16 mouse cellular contexts compared by ENCODE assay signal in the genomic region with DNA sequence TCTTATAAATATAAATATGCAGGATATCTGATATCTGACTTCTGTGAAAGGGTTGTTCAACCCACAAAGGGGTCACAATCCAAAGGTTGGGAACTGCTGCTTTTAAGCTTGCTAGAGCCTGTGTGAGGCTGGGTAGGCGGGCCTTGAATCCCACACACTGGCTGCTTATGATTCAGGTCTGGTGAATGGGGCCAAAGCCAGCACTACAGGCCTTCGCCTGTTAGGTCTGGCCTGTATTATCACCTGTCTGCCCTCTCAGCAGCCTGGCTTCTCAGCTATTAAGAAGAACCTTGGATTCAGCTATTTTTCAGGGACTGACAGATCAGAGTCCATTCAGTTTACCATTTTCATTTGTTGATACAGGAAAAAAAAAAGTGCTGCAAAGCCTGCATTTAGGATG. TPM values are rescaled to one million over a fixed set of nuclear protein-coding genes. Genes with fewer than 3 reads are reported as not detected.
DNase-seq lines count a peak whose midpoint lies in the region; TF ChIP-seq lines count a peak whose summit lies in the region.
"Had no signal": no experiment of that assay in that cellular context is flagged by ENCODE, and none has a peak within 500 bp of the region (broad histone marks: within the 10 kb centered on the region; RNA-seq: fewer than 3 reads in every experiment).

No protein-coding gene starts in this region.

- peak overlapping the region; percentile 85 for H3K27ac ChIP-seq in embryonic fibroblast, embryonic 13.5 days (ENCODE audit: insufficient read depth, low read length)
- H3K27ac ChIP-seq: heart, embryonic 10.5 days; liver, embryonic 14.5 days; midbrain, embryonic 15.5 days had no signal

- no peak for TF ChIP-seq POLR2A in embryonic fibroblast, embryonic 13.5 days (IDR thresholded peaks at IDR 0.05; ENCODE audit: low read depth, low read length)

- no peak overlapping the region for H3K4me3 ChIP-seq in embryonic fibroblast, embryonic 13.5 days (ENCODE audit: insufficient read depth, low read length)
- H3K4me3 ChIP-seq: heart, embryonic 10.5 days; megakaryocyte, embryonic 14.5 days; midbrain, embryonic 15.5 days had no signal

- no peak for TF ChIP-seq CTCF in embryonic fibroblast, embryonic 13.5 days (IDR thresholded peaks at IDR 0.05; ENCODE audit: borderline replicate concordance, insufficient read depth, low read length)

- H3K4me1 ChIP-seq in embryonic fibroblast, embryonic 13.5 days (ENCODE audit: control insufficient read depth, insufficient read depth, low read length) = peaks cover 6% of the 10 kb centered on the region

- peak; percentile 18 to 43 for DNase-seq in cerebellum, postnatal 10 days
- DNase-seq in cerebellum, adult 9-10 months = no peak
- peak; percentile 27 for DNase-seq in kidney, adult 11 months
- no peak for DNase-seq in kidney, adult 18-20 months
- peak; percentile 13 for DNase-seq in 3T3-L1 (ENCODE audit: low read depth, low spot score)
- no peak for DNase-seq in lung, postnatal 10 days
- DNase-seq in right cerebral cortex, postnatal 36 days (ENCODE audit: low spot score in 2 of 2) = no peak
- DNase-seq: adrenal gland, postnatal 14 days; B cell, adult 2 months; gastrocnemius, postnatal 36 days; layer of hippocampus, postnatal 36 days had no signal

RNA-seq across cellular contexts. Expression of gene Relt, which starts 57.9 kb away (rescaled TPM):
- 4.6 and 7.4 TPM in 2 replicates for polyA plus RNA-seq in embryonic fibroblast, embryonic 13.5 days (2011; ENCODE audit: insufficient read length, low read depth, missing spikeins)

Comparison
In these comparisons a context has a peak if more than half of its experiments do, and no peak if none do; other contexts are left out.
1. DNase-seq: peak in cerebellum, postnatal 10 days (2 of 2), kidney, adult 11 months (single experiment) and 3T3-L1 (single experiment); none in cerebellum, adult 9-10 months (single experiment), kidney, adult 18-20 months (single experiment), lung, postnatal 10 days (single experiment) and right cerebral cortex, postnatal 36 days (0 of 2).